Mouse (Mus musculus) thymus, adult 2 months (tissue): ENCODE measurements around the gene Igfbp6.

Experiments used
- CTCF ChIP-seq: fragments of 200-500 bp; IDR thresholded peaks from 2 replicates; pipeline ENCODE4 v1.5.1; 2012; ENCODE audit warnings: mild to moderate bottlenecking, control low read depth, low read length, moderate library complexity, borderline replicate concordance; ENCODE audit not compliant: control insufficient read depth, poor library complexity, insufficient read depth; ENCODE audit errors: extremely low read depth
- POLR2A ChIP-seq: fragments of 200-500 bp; IDR thresholded peaks from 2 replicates; pipeline ENCODE4 v1.6.1; 2012; ENCODE audit warnings: mild to moderate bottlenecking, low read length, control low read depth, moderate library complexity; ENCODE audit not compliant: control insufficient read depth, poor library complexity, insufficient read depth; ENCODE audit errors: extremely low read depth

DNA sequence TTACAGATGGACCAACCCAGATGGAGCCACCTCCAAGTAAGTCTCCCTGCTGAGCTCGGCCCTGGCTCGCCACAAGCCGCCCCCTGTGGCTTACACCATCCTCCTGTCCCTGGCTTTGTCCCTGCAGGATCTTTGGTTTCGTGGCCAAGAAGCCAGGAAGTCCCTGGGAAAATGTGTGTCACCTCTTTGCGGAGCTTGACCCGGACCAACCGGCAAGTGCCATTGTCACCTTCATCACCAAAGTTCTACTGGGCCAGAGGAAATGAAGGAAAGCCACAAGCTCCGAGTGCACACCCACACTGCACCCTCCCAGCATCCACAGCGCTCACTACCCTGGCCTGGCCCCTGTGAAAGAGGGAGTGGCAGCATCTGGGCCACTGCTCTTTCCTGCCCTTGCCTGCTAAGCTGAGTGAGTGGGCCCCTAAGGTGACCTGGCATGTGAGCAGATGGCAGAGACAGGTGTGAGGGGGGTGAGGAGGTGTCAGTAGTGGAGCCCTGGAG is 28.4 kb upstream of the Igfbp6 start:
- no peak for TF ChIP-seq CTCF
- no peak for TF ChIP-seq POLR2A
